Mouse (Mus musculus): ENCODE results near the gene Rere. TPM values are rescaled to one million over a fixed set of nuclear protein-coding genes. Genes with fewer than 3 reads are reported as not detected.

The Rere gene
- total RNA-seq, 1 experiment = 21.7 TPM

GRCm38 (mm10) chr4:150241708-150242107, 39.7 kb upstream of the Rere start:
- peaks cover 86% of the 10 kb centered on the region for H3K36me3 ChIP-seq (ENCODE audit: control insufficient read depth, insufficient read depth, low read length, poor library complexity, severe bottlenecking)
- peak overlapping the region; percentile 7 to 11; a peak in 2 of 4 replicates for H3K4me3 ChIP-seq (ENCODE audit: insufficient read depth in 1 of 2, low read depth in 1 of 2, low read length in 2 of 2, poor library complexity in 1 of 2, severe bottlenecking in 1 of 2)
- H3K27ac ChIP-seq (ENCODE audit: insufficient read depth, low read depth, low read length, poor library complexity, severe bottlenecking) = no peak overlapping the region
- TF ChIP-seq CHD2 (IDR thresholded peaks at IDR 0.05; ENCODE audit: low read depth, low read length) (no peak), ZNF384 (IDR thresholded peaks at IDR 0.05; ENCODE audit: low read depth, low read length) (no peak), ZC3H11A (IDR thresholded peaks at IDR 0.05; ENCODE audit: borderline replicate concordance, low read depth, low read length) (no peak), HCFC1 (IDR thresholded peaks at IDR 0.05; ENCODE audit: borderline replicate concordance, insufficient read depth, low read length) (no peak), MAFK (IDR thresholded peaks at IDR 0.05; ENCODE audit: insufficient read depth, low read depth, low read length) (no peak)
- in situ Hi-C loops (cut with MboI; ENCODE audit: low sequenced_read_pairs in 2 of 2, unreplicated experiment in 2 of 2) = no loop called here
- DNase-seq (ENCODE audit: low read depth, low spot score) = no peak
- H3K9ac ChIP-seq (ENCODE audit: insufficient read depth, low read depth, low read length, poor library complexity, severe bottlenecking) = no peak overlapping the region
- peaks cover 0 to 8% of the 10 kb centered on the region in 2 experiments; a peak in 1 of 4 replicates for H3K4me1 ChIP-seq (ENCODE audit: control insufficient read depth in 2 of 2, insufficient read depth in 2 of 2, low read length in 2 of 2, poor library complexity in 1 of 2)
- H3K9me3 ChIP-seq (ENCODE audit: control insufficient read depth, insufficient read depth, low read depth, low read length) = no peaks in the 10 kb centered on the region

DNA sequence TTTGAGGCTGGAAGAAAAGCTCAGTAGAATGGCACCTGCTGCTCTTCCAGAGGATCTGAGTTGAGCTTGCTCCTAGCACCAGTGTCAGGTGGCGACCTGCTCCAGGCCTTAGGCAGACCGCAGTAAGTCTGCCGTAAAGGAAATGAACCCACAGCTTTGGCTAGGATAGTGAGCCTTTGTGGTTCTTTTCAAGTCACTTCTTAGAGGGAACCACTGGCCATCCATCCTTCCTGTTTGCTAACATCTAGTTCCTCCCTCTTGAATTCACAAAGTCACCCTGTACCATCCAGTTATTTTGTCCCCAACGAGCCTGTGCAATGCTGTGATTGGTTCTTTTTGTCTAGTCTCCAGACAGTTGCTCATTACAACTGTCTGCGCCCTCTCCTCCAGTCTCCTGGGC, 38.7 kb upstream of the Rere start:
- Histone ChIP-seq H3K9me3 (ENCODE audit: control insufficient read depth, insufficient read depth, low read depth, low read length) (no peaks in the 10 kb centered on the region), H3K27ac (ENCODE audit: insufficient read depth, low read depth, low read length, poor library complexity, severe bottlenecking) (no peak overlapping the region), H3K36me3 (ENCODE audit: control insufficient read depth, insufficient read depth, low read length, poor library complexity, severe bottlenecking) (peaks cover 91% of the 10 kb centered on the region), H3K4me1 (ENCODE audit: control insufficient read depth in 2 of 2, insufficient read depth in 2 of 2, low read length in 2 of 2, poor library complexity in 1 of 2) (peaks cover 2 to 8% of the 10 kb centered on the region in 2 experiments; a peak in 1 of 4 replicates), H3K9ac (ENCODE audit: insufficient read depth, low read depth, low read length, poor library complexity, severe bottlenecking) (no peak overlapping the region), H3K4me3 (ENCODE audit: insufficient read depth in 1 of 2, low read depth in 1 of 2, low read length in 2 of 2, poor library complexity in 1 of 2, severe bottlenecking in 1 of 2) (peak overlapping the region in 1 of 2 experiments; percentile 5; a peak in 1 of 4 replicates)
- no peak for TF ChIP-seq HCFC1 (IDR thresholded peaks at IDR 0.05; ENCODE audit: borderline replicate concordance, insufficient read depth, low read length)
- TF ChIP-seq ZC3H11A (IDR thresholded peaks at IDR 0.05; ENCODE audit: borderline replicate concordance, low read depth, low read length) = no peak
- no peak for TF ChIP-seq MAFK (IDR thresholded peaks at IDR 0.05; ENCODE audit: insufficient read depth, low read depth, low read length)
- TF ChIP-seq CHD2 (IDR thresholded peaks at IDR 0.05; ENCODE audit: low read depth, low read length) = no peak
- TF ChIP-seq ZNF384 (IDR thresholded peaks at IDR 0.05; ENCODE audit: low read depth, low read length) = no peak
- in situ Hi-C loops (cut with MboI; ENCODE audit: low sequenced_read_pairs in 2 of 2, unreplicated experiment in 2 of 2) = no loop called here
- no peak for DNase-seq (ENCODE audit: low read depth, low spot score)

GRCm38 (mm10) chr4:150245876-150246275, 35.6 kb upstream of the Rere start:
- no peak overlapping the region for H3K9ac ChIP-seq (ENCODE audit: insufficient read depth, low read depth, low read length, poor library complexity, severe bottlenecking)
- peaks cover 2 to 9% of the 10 kb centered on the region in 2 experiments; a peak in 1 of 4 replicates for H3K4me1 ChIP-seq (ENCODE audit: control insufficient read depth in 2 of 2, insufficient read depth in 2 of 2, low read length in 2 of 2, poor library complexity in 1 of 2)
- no peak for DNase-seq (ENCODE audit: low read depth, low spot score)
- no peak overlapping the region for H3K4me3 ChIP-seq (ENCODE audit: insufficient read depth in 1 of 2, low read depth in 1 of 2, low read length in 2 of 2, poor library complexity in 1 of 2, severe bottlenecking in 1 of 2)
- H3K36me3 ChIP-seq (ENCODE audit: control insufficient read depth, insufficient read depth, low read length, poor library complexity, severe bottlenecking) = peaks cover 79% of the 10 kb centered on the region
- TF ChIP-seq CHD2 (IDR thresholded peaks at IDR 0.05; ENCODE audit: low read depth, low read length) (no peak), HCFC1 (IDR thresholded peaks at IDR 0.05; ENCODE audit: borderline replicate concordance, insufficient read depth, low read length) (no peak), MAFK (IDR thresholded peaks at IDR 0.05; ENCODE audit: insufficient read depth, low read depth, low read length) (no peak), ZC3H11A (IDR thresholded peaks at IDR 0.05; ENCODE audit: borderline replicate concordance, low read depth, low read length) (no peak), ZNF384 (IDR thresholded peaks at IDR 0.05; ENCODE audit: low read depth, low read length) (no peak)
- no peak overlapping the region for H3K27ac ChIP-seq (ENCODE audit: insufficient read depth, low read depth, low read length, poor library complexity, severe bottlenecking)
- in situ Hi-C loops (cut with MboI; ENCODE audit: low sequenced_read_pairs in 2 of 2, unreplicated experiment in 2 of 2) = no loop called here
- H3K9me3 ChIP-seq (ENCODE audit: control insufficient read depth, insufficient read depth, low read depth, low read length) = no peaks in the 10 kb centered on the region

GRCm38 (mm10) chr4:150248009-150248408, 33.4 kb upstream of the Rere start:
- DNase-seq (ENCODE audit: low read depth, low spot score) = no peak

More at GRCm38 (mm10) chr4:150248009-150248408, 33.4 kb upstream of the Rere start:
- Histone ChIP-seq H3K9ac (ENCODE audit: insufficient read depth, low read depth, low read length, poor library complexity, severe bottlenecking) (no peak overlapping the region), H3K4me1 (ENCODE audit: control insufficient read depth in 2 of 2, insufficient read depth in 2 of 2, low read length in 2 of 2, poor library complexity in 1 of 2) (peaks cover 2 to 7% of the 10 kb centered on the region in 2 experiments; a peak in 1 of 4 replicates), H3K36me3 (ENCODE audit: control insufficient read depth, insufficient read depth, low read length, poor library complexity, severe bottlenecking) (peaks cover 58% of the 10 kb centered on the region), H3K9me3 (ENCODE audit: control insufficient read depth, insufficient read depth, low read depth, low read length) (no peaks in the 10 kb centered on the region), H3K27ac (ENCODE audit: insufficient read depth, low read depth, low read length, poor library complexity, severe bottlenecking) (no peak overlapping the region), H3K4me3 (ENCODE audit: insufficient read depth in 1 of 2, low read depth in 1 of 2, low read length in 2 of 2, poor library complexity in 1 of 2, severe bottlenecking in 1 of 2) (no peak overlapping the region)
- in situ Hi-C loops (cut with MboI; ENCODE audit: low sequenced_read_pairs in 2 of 2, unreplicated experiment in 2 of 2) = no loop called here
- TF ChIP-seq MAFK (IDR thresholded peaks at IDR 0.05; ENCODE audit: insufficient read depth, low read depth, low read length) (no peak), HCFC1 (IDR thresholded peaks at IDR 0.05; ENCODE audit: borderline replicate concordance, insufficient read depth, low read length) (no peak), CHD2 (IDR thresholded peaks at IDR 0.05; ENCODE audit: low read depth, low read length) (no peak), ZC3H11A (IDR thresholded peaks at IDR 0.05; ENCODE audit: borderline replicate concordance, low read depth, low read length) (peak; percentile 58; the same call in 1 of the 2 replicates), ZNF384 (IDR thresholded peaks at IDR 0.05; ENCODE audit: low read depth, low read length) (no peak)
